Mouse (Mus musculus): ENCODE results near the gene Trim32. TPM values are rescaled to one million over a fixed set of nuclear protein-coding genes. Genes with fewer than 3 reads are reported as not detected.

The Trim32 gene
- not detected in 2 replicates for polyA plus RNA-seq (2012)

DNA sequence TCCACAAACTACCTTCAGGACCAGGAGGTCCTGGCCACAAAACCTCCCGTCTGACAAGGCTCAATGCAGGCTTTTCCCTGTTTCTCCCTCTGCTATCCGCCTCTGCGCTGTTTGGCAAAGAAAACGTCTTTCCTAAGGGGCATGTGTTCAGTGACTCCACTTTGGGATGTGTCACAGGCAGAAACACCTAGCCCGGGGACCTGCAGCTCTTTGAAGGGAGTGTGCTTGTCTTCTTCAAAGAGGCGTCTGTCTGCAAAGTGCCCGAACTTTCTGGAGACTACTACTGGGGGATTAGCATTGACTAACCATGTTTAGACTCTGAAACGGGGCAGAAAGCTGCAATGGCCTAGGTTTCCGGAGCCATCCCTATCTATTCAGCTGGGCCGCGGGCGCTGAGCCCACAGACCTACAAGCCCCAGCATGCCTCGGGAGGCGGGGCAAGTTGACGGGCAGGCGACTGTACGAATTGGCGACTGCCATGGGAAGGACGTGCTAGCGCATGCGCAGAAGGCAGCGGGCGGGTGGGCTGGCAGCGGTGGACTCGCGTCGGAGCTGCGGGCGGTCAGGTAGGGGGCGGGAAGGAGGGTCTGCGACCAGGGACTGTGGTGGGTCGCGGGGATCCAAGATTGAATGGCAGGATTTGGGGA is at the start of gene Trim32:
Gene Trim32, plus strand, starts transcription at position 483 of the 647 bp plus-strand sequence.
- TF ChIP-seq GATA1 (IDR thresholded peaks at IDR 0.05; ENCODE audit: low read length): no peak

DNA sequence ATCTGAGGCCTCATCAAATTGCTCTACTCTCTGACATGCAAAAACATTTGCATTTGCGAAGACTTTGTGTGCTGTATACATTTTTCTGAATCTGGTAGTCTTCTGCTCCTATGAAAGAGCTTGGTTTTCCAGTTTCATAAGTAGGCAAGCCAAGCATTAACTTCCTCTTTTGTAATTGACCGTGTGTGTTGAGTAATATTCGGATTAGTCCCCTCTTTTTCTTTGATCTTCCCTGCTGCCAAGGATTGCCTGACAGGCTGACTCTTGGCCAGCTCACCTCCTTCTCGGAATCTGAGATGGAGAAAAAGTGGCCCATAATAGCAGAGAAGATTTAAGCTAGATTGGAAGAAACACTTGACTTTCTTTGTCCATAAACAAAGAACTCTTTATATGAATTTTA is 39.3 kb upstream of the Trim32 start:
- no peak for TF ChIP-seq GATA1 (IDR thresholded peaks at IDR 0.05; ENCODE audit: low read length)

DNA sequence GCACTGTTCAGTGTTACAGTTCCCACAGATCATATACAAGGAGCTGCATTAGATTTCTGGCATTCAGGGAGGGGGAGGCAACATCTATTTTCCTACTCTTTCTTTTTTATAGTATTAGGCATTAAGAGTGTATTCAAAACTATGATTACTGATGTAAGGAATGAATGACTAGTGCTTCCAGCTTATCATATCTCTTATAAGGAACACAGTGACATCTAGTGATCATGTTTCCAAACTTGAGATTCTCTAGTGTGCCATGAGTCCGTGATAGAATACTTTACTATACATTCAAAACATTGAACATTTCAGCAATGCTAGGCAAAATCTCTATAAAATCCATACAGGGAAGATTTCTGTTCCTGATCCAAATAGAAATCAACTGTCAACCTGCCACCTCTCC is 24.5 kb upstream of the Trim32 start:
- no peak for TF ChIP-seq GATA1 (IDR thresholded peaks at IDR 0.05; ENCODE audit: low read length)

- no peak for TF ChIP-seq GATA1 (IDR thresholded peaks at IDR 0.05; ENCODE audit: low read length)
These were observed 17.8 kb upstream of the Trim32 start for GRCm38 (mm10) chr4:65586947-65587346.

DNA sequence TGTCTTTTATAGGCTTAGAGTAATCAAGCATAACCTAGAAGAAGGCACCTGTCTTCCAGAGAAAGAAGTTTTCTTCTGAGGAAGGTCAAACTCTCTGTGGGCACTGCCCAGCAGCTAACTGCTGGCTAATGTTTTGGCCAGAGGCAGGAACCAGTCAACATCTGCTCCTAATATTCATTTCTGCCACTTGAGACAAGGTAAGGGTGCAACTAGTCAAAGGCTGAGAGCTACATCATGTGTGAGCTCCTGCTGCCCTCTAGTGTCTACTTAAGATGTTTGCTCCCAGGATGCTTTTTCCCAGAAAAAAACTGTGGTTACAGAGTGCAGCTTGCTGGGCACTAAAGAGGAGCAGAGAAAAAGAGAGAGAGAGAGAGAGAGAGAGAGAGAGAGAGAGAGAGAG is 15.0 kb upstream of the Trim32 start:
- no peak for TF ChIP-seq GATA1 (IDR thresholded peaks at IDR 0.05; ENCODE audit: low read length)

- TF ChIP-seq GATA1 (IDR thresholded peaks at IDR 0.05; ENCODE audit: low read length): no peak
These were observed 10.0 kb upstream of the Trim32 start for GRCm38 (mm10) chr4:65594601-65595369.

DNA sequence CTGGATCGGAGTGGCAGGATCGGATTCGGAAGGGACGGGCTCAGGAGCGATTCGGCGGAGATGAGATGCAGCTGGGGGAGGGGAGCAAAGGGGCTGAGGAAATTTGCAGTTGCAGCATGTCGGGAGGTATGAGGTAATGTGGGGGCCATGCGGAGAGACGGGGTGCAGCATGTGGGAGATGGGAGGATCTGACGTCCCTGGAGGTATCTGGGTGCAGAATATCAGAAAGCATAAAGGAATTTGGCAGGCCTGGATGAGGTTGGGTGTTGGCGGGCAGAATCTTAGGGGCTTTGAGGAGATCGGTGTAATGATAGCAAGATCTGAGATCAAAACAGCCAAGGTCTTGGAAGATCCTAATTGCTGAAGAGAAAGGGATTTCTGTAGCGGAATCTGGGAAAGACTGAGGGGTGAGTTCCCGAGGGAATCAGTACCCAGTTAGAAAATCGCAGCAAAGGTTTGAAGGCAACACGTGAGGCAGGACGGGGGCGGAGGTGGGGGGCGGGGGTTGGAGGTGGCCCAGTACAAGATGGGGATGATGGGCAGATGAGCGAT is 441 bp downstream of the Trim32 start:
- TF ChIP-seq GATA1 (IDR thresholded peaks at IDR 0.05; ENCODE audit: low read length): no peak

DNA sequence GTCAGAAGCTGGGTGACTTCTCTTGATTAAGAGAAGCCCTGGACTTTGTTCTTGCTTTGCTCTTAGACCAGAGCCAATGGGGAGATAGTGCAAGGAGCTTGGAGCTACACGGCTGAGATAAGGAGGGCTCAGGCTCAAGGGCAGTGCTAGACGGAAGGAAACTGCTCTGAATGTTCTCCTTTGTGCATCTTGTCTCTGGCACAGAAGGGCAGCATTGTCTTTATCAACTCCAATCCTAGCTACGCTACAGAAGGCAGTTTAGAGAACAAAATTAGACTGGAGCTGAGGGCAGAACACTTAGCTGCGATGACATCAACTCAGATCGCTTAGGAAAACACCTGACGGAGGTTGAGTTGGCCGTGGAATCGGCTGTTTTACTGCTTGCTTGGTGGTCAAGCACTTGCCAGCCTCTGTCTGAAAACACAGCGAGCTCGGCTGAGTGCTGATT is 2.4 kb downstream of the Trim32 start:
- TF ChIP-seq GATA1 (IDR thresholded peaks at IDR 0.05; ENCODE audit: low read length): no peak

DNA sequence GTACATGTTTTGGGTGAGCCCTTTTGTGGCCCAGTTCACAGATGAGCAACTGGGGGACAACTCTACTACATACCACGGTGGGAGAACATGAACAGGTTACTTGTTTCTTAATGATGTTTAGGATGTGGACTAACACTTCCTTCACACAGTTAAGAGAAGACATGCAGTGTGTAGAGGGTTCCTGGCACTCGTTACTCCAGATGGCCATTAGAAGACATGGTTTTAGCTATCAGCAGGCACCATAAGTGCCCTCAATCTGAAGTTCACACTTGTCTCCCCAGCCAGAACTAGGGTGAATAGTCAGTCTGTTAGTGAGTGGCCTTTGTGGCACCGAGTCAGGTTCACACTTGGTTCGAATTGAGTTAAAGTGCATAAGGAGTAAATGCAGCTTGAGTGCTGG is 3.3 kb downstream of the Trim32 start:
- TF ChIP-seq GATA1 (IDR thresholded peaks at IDR 0.05; ENCODE audit: low read length): no peak

- no peak for TF ChIP-seq GATA1 (IDR thresholded peaks at IDR 0.05; ENCODE audit: low read length)
These were observed 5.5 kb downstream of the Trim32 start for GRCm38 (mm10) chr4:65610329-65610728.

- TF ChIP-seq GATA1 (IDR thresholded peaks at IDR 0.05; ENCODE audit: low read length): no peak
These were observed 6.1 kb downstream of the Trim32 start for GRCm38 (mm10) chr4:65610896-65611295.

DNA sequence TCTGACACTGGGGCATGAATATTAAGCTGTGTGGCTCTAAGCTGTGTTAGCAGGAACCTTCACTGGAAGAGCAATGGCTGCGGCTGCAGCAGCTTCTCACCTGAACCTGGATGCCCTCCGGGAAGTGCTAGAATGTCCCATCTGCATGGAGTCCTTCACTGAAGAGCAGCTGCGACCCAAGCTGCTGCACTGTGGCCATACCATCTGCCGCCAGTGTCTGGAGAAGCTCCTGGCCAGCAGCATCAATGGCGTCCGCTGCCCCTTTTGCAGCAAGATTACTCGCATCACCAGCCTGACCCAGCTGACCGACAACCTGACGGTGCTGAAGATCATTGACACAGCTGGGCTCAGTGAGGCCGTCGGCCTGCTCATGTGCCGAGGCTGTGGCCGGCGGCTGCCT is 8.3 kb downstream of the Trim32 start:
- TF ChIP-seq GATA1 (IDR thresholded peaks at IDR 0.05; ENCODE audit: low read length): no peak

DNA sequence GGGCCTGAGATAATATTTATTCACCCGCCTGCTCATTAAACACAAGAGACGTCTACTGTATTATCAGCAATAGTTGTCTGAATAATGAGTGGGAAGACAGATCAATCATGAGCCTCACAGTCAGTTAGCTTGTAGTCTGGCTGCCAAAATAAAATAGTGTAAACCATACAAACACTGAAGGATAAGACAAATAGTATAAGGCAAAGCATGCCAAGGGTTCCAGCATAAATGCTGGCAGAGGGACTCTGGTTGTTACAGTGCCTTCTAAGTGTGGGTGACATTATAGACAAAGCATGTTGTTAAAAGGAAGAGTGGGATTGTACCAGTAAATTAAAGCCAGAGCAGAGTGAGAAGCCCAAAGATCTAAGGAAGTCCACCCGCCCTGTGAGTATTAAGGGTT is 15.3 kb downstream of the Trim32 start:
- TF ChIP-seq GATA1 (IDR thresholded peaks at IDR 0.05; ENCODE audit: low read length): no peak

- TF ChIP-seq GATA1 (IDR thresholded peaks at IDR 0.05; ENCODE audit: low read length): no peak
These were observed 33.4 kb downstream of the Trim32 start for GRCm38 (mm10) chr4:65638231-65638630.

GRCm38 (mm10) chr4:65642611-65643010 is 37.8 kb downstream of the Trim32 start:
- no peak for TF ChIP-seq GATA1 (IDR thresholded peaks at IDR 0.05; ENCODE audit: low read length)

DNA sequence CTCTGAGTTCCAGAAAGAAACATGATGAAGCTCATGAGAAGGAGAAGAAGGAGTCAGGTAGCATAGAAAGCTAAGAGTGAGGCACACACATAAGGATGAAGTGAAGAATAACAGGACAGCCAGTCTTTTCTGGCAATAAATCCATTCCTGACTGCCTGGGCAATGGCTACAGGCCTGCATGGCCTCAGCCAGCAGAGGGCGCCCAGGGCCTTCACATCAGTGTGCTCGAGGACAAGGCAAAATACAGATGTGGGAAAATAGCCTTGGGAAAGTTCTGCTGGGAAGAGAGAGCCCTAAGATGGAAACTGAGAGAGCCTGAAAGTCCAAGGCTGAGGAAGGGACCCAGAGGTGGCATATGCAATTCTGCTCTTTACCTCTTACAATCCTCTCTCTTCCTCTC is 49.9 kb downstream of the Trim32 start:
- TF ChIP-seq GATA1 (IDR thresholded peaks at IDR 0.05; ENCODE audit: low read length): no peak

- no peak for TF ChIP-seq GATA1 (IDR thresholded peaks at IDR 0.05; ENCODE audit: low read length)
These were observed 58.4 kb downstream of the Trim32 start for GRCm38 (mm10) chr4:65663176-65663575.
